Mouse (Mus musculus): ENCODE results near the gene Rpl10a.

- TF ChIP-seq CTCF (IDR thresholded peaks at IDR 0.05; ENCODE audit: low read depth) = no peak
- TF ChIP-seq EP300 (IDR thresholded peaks at IDR 0.05; ENCODE audit: low read depth) = no peak
Measured at GRCm38 (mm10) chr17:28330232-28330546, 1.9 kb downstream of the Rpl10a start.
